Mouse (Mus musculus): ENCODE measurements around the gene Tle3.

GRCm38 (mm10) chr9:61402716-61403115 lies 30.6 kb downstream of the Tle3 start:
- TF ChIP-seq CTCF (IDR thresholded peaks at IDR 0.05; ENCODE audit: low read depth, low read length) (no peak), POLR2A (IDR thresholded peaks at IDR 0.05; ENCODE audit: borderline replicate concordance, low read depth, low read length) (no peak)

All from bone marrow macrophage, adult 2 months (primary cell).